Mouse (Mus musculus) heart, adult 2 months (tissue): ENCODE measurements at regions not wholly inside any gene's neighbourhood (a gene's known extent, or its start where the extent isn't known, plus 50 kb on each side); places are given as distances from the start of the nearest gene placed in this dataset.

ENCODE experiments used
- DNase-seq, 2 experiments: peaks; one replicate each; pipeline ENCODE4 v3.0.0; 2021
- H3K27ac ChIP-seq: fragments of 200-600 bp; 2 replicates; pipeline ENCODE4 v1.8.1; 2022
- H3K27me3 ChIP-seq: fragments of 200-500 bp; 2 replicates; pipeline ENCODE4 v1.6.1; 2012; ENCODE audit warnings: mild to moderate bottlenecking, low read length, inconsistent platforms, mixed read lengths; ENCODE audit not compliant: control insufficient read depth, insufficient read depth
- H3K36me3 ChIP-seq: fragments of 200-500 bp; 2 replicates; pipeline ENCODE4 v1.6.1; 2012; ENCODE audit warnings: low read length, inconsistent platforms; ENCODE audit not compliant: control insufficient read depth, insufficient read depth
- H3K4me1 ChIP-seq: fragments of 200-500 bp; 2 replicates; pipeline ENCODE4 v1.6.1; 2011; ENCODE audit warnings: low read length; ENCODE audit not compliant: control insufficient read depth, insufficient read depth
- H3K4me3 ChIP-seq: fragments of 200-600 bp; 2 replicates; pipeline ENCODE4 v1.8.1; 2022
- H3K79me2 ChIP-seq: fragments of 200-500 bp; replicated peaks from 2 replicates; pipeline ENCODE4 v1.6.1; 2012; ENCODE audit warnings: mild to moderate bottlenecking, inconsistent platforms, low read length, moderate library complexity, mixed read lengths; ENCODE audit not compliant: control insufficient read depth, insufficient read depth
- H3K9ac ChIP-seq: fragments of 200-500 bp; 2 replicates; pipeline ENCODE4 v1.6.1; 2012; ENCODE audit warnings: low read depth, mild to moderate bottlenecking, control low read depth, inconsistent platforms, low read length, mixed read lengths
- CTCF ChIP-seq: fragments of 200-600 bp; IDR thresholded peaks from 2 replicates; pipeline ENCODE4 v1.8.1; 2022; ENCODE audit warnings: antibody characterized with exemption, mild to moderate bottlenecking, moderate library complexity
- EP300 ChIP-seq: fragments of 200-500 bp; IDR thresholded peaks from 2 replicates; pipeline ENCODE4 v1.6.1; 2011; ENCODE audit warnings: low read depth, low read length, control low read depth; ENCODE audit not compliant: insufficient read depth
- POLR2A ChIP-seq: fragments of 200-500 bp; IDR thresholded peaks from 2 replicates; pipeline ENCODE4 v1.6.1; 2011; ENCODE audit warnings: mild to moderate bottlenecking, low read depth, low read length, control low read depth; ENCODE audit not compliant: insufficient read depth
- WGBS: fragments of 180-500 bp; shearing (Covaris S2); methylation state at CpG from one replicate; pipeline ENCODE4 v1.1.7; 2018; 5-methylcytosine and 5-hydroxymethylcytosine counted together
- intact Hi-C: fragments of 180-260 bp; cut with DNase I; formaldehyde crosslinking; loops from one replicate; pipeline ENCODE4 v1.15.1; 2025

GRCm38 (mm10) chr1:23462411-23462810 lies 64.8 kb upstream of the Ogfrl1 start:
- H3K4me1 ChIP-seq: no peaks in the 10 kb centered on the region
- TF ChIP-seq CTCF (no peak), EP300 (no peak), POLR2A (no peak)
- 85% methylated on average over 3 of the region's 3 CpGs for WGBS
- intact Hi-C loops: no loop called here
- H3K36me3 ChIP-seq: no peaks in the 10 kb centered on the region
- no peak overlapping the region for H3K9ac ChIP-seq
- H3K4me3 ChIP-seq: no peak overlapping the region
- no peak for DNase-seq
- no peaks in the 10 kb centered on the region for H3K79me2 ChIP-seq
- no peak overlapping the region for H3K27ac ChIP-seq
- no peaks in the 10 kb centered on the region for H3K27me3 ChIP-seq

GRCm38 (mm10) chr1:23464081-23464480 lies 66.5 kb upstream of the Ogfrl1 start:
- no peak for DNase-seq
- Histone ChIP-seq H3K4me1 (no peaks in the 10 kb centered on the region), H3K27me3 (no peaks in the 10 kb centered on the region), H3K27ac (no peak overlapping the region), H3K79me2 (no peaks in the 10 kb centered on the region), H3K4me3 (no peak overlapping the region), H3K36me3 (no peaks in the 10 kb centered on the region), H3K9ac (no peak overlapping the region)
- intact Hi-C loops: no loop called here
- TF ChIP-seq EP300 (no peak), POLR2A (no peak), CTCF (no peak)
- 56% methylated on average over 3 of the region's 3 CpGs for WGBS

DNA sequence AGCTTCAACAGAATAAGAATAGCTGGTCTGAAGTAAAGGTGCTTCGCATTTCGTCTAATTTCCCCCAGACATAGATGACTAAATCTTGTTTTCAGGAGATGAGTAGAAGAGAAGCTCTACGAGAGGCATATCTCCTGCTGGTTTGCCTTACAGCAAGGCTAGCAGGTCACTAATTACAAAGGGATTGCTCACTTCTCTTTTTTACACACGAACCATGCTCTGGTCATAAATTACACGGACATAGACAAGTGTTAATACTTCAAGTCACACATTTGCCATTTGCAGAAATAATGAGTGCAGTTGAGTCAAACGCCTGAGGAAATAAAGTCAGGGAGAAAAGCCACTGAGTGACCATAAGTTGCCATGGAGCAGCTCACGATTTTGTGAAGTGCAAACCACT lies 68.8 kb upstream of the Ogfrl1 start:
- no peaks in the 10 kb centered on the region for H3K27me3 ChIP-seq
- intact Hi-C loops: no loop called here
- H3K36me3 ChIP-seq: no peaks in the 10 kb centered on the region
- H3K27ac ChIP-seq: no peak overlapping the region
- no peak for TF ChIP-seq POLR2A
- no peak for TF ChIP-seq EP300
- TF ChIP-seq CTCF: no peak
- no peaks in the 10 kb centered on the region; the same call in 1 of the 2 replicates for H3K4me1 ChIP-seq
- no peaks in the 10 kb centered on the region for H3K79me2 ChIP-seq
- WGBS: 77% methylated on average over 7 of the region's 7 CpGs
- no peak overlapping the region for H3K9ac ChIP-seq
- DNase-seq: no peak
- H3K4me3 ChIP-seq: no peak overlapping the region

- Histone ChIP-seq H3K36me3 (no peaks in the 10 kb centered on the region), H3K27me3 (no peaks in the 10 kb centered on the region), H3K4me3 (no peak overlapping the region), H3K9ac (no peak overlapping the region), H3K4me1 (no peaks in the 10 kb centered on the region; the same call in 1 of the 2 replicates), H3K27ac (no peak overlapping the region), H3K79me2 (no peaks in the 10 kb centered on the region)
- WGBS: 65% methylated on average over 2 of the region's 2 CpGs
- intact Hi-C loops: no loop called here
- no peak for DNase-seq
- no peak for TF ChIP-seq EP300
- no peak for TF ChIP-seq CTCF
- no peak for TF ChIP-seq POLR2A
Observed at GRCm38 (mm10) chr1:23467405-23467804, 69.8 kb upstream of the Ogfrl1 start.

DNA sequence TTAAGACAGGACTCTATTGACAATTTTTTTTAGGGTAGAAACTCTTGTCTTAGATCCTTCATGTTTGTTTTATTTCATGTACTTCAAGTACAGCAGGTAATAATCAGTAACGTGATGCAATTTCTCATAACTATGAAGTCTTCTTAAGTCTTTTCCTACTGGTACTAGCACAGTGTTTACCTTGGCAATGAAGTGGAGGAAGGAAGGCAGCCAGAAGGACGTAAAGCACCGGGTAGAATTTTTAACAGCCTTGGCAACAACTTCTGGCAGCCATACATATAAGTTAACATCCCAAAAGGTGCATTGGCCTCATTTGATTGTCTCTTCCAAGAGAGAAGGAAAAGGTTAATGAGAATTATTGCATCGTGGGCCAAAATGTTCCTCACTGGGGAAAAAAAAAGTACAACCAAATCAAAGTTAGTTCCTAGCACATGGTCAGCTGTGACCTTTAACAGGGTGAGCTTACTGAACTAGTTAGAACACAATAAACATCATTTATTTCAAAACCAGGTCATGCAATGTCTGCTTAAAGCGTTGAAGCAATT lies 83.3 kb upstream of the Ogfrl1 start:
- Histone ChIP-seq H3K4me3 (no peak overlapping the region), H3K79me2 (no peaks in the 10 kb centered on the region), H3K27me3 (no peaks in the 10 kb centered on the region), H3K4me1 (no peaks in the 10 kb centered on the region), H3K9ac (no peak overlapping the region), H3K27ac (no peak overlapping the region), H3K36me3 (no peaks in the 10 kb centered on the region)
- DNase-seq: no peak
- TF ChIP-seq CTCF (no peak), POLR2A (no peak)
- 50% methylated on average over 5 of the region's 5 CpGs for WGBS
- intact Hi-C loops: no loop called here

DNA sequence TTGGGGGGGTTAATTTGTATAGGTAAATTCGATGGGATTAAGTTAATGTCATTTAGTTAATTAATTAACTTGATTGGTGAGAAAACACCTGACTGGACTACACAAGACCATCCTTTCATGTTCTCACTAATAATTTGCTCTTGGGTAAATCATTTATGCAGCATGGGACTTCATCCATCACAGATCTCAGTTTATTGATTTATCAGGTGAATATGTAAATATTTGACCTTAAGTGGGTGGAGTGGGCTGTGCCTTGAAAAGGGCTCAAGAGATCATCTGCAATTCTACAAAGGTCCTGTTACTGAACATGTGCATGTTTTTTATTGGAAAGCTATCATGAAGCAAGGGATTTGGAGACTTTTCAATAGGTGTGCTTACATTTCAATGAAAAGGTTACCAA lies 87.0 kb upstream of the Ogfrl1 start:
- H3K27me3 ChIP-seq: no peaks in the 10 kb centered on the region
- no peaks in the 10 kb centered on the region for H3K4me1 ChIP-seq
- no peak overlapping the region for H3K9ac ChIP-seq
- H3K4me3 ChIP-seq: no peak overlapping the region
- no peak overlapping the region for H3K27ac ChIP-seq
- intact Hi-C loops: no loop called here
- H3K36me3 ChIP-seq: no peaks in the 10 kb centered on the region
- DNase-seq: no peak
- WGBS: 28% methylated on average over 1 of the region's 1 CpGs
- no peaks in the 10 kb centered on the region for H3K79me2 ChIP-seq
- no peak for TF ChIP-seq CTCF
- TF ChIP-seq POLR2A: no peak
- TF ChIP-seq EP300: no peak
